47 mouse cellular contexts compared by ENCODE assay signal in genomic region chr13:98274023-98274422, GRCm38 (mm10). TPM values are rescaled to one million over a fixed set of nuclear protein-coding genes. Genes with fewer than 3 reads are reported as not detected.
"Had no signal": no experiment of that assay in that cellular context is flagged by ENCODE, and none has a peak within 500 bp of the region (broad histone marks: within the 10 kb centered on the region; RNA-seq: fewer than 3 reads in every experiment).

No protein-coding gene starts in this region.

- H3K4me1 ChIP-seq: limb, embryonic 10.5 days; limb, embryonic 12.5 days; limb, embryonic 13.5 days; limb, embryonic 15.5 days; lung, embryonic 15.5 days; midbrain, embryonic 10.5 days; midbrain, embryonic 12.5 days; midbrain, embryonic 13.5 days; midbrain, embryonic 15.5 days; neural tube, embryonic 12.5 days had no signal

- H3K4me3 ChIP-seq: limb, embryonic 10.5 days; limb, embryonic 12.5 days; limb, embryonic 13.5 days; limb, embryonic 15.5 days; liver, embryonic 12.5 days; liver, embryonic 13.5 days; liver, embryonic 15.5 days; lung, embryonic 15.5 days; megakaryocyte, embryonic 14.5 days; midbrain, embryonic 10.5 days; midbrain, embryonic 12.5 days; midbrain, embryonic 13.5 days; midbrain, embryonic 15.5 days; myocyte; neural tube, embryonic 12.5 days had no signal

- H3K9ac ChIP-seq: limb, embryonic 12.5 days; limb, embryonic 13.5 days; limb, embryonic 15.5 days; liver, embryonic 12.5 days; liver, embryonic 13.5 days; liver, embryonic 14.5 days; liver, embryonic 15.5 days; liver, postnatal 0 days; lung, embryonic 14.5 days; lung, embryonic 15.5 days; midbrain, embryonic 12.5 days; midbrain, embryonic 13.5 days; midbrain, embryonic 15.5 days; neural tube, embryonic 12.5 days had no signal

- H3K27ac ChIP-seq: limb, embryonic 10.5 days; limb, embryonic 12.5 days; limb, embryonic 13.5 days; limb, embryonic 15.5 days; liver, embryonic 12.5 days; liver, embryonic 13.5 days; liver, embryonic 14.5 days; liver, embryonic 15.5 days; lung, embryonic 15.5 days; macrophage; midbrain, embryonic 10.5 days; midbrain, embryonic 12.5 days; midbrain, embryonic 13.5 days; midbrain, embryonic 15.5 days; neural tube, embryonic 12.5 days had no signal

- DNase-seq: left cerebral cortex, postnatal 4 days; liver; liver, embryonic 13.5 days; liver, postnatal 0 days; lung, adult 18-20 months; lung, adult 2 months; lung, embryonic 14.5 days; lung, postnatal 10 days; lung, postnatal 14 days; lung, postnatal 36 days; lung, postnatal 4 days; midbrain, embryonic 14.5 days had no signal

- H3K9me3 ChIP-seq: limb, embryonic 10.5 days; limb, embryonic 12.5 days; limb, embryonic 13.5 days; limb, embryonic 15.5 days; liver, embryonic 12.5 days; liver, embryonic 13.5 days; liver, embryonic 15.5 days; lung, embryonic 15.5 days; megakaryocyte, embryonic 14.5 days; midbrain, embryonic 10.5 days; midbrain, embryonic 12.5 days; midbrain, embryonic 13.5 days; midbrain, embryonic 15.5 days; neural tube, embryonic 12.5 days had no signal

- H3K27me3 ChIP-seq: limb, embryonic 12.5 days; limb, embryonic 13.5 days; limb, embryonic 15.5 days; liver, embryonic 12.5 days; liver, embryonic 13.5 days; liver, embryonic 15.5 days; lung, embryonic 15.5 days; midbrain, embryonic 12.5 days; midbrain, embryonic 13.5 days; midbrain, embryonic 15.5 days; neural tube, embryonic 12.5 days had no signal

RNA-seq across cellular contexts. Expression of gene Gm21976, which starts 5.7 kb away (rescaled TPM):
- total RNA-seq: left cerebral cortex, postnatal 10 days; left cerebral cortex, postnatal 14 days; left cerebral cortex, postnatal 25 days; left cerebral cortex, postnatal 36 days; left cerebral cortex, postnatal 4 days; liver, adult 2 months; megakaryocyte progenitor cell, adult 5-6 weeks; megakaryocyte, adult 5-6 weeks; megakaryocyte-erythroid progenitor cell, adult 5-6 weeks; midbrain, postnatal 0 days; monocyte, adult 5-6 weeks had no signal
- polyA plus RNA-seq: limb, embryonic 10.5 days; limb, embryonic 11.5 days; limb, embryonic 12.5 days; limb, embryonic 13.5 days; limb, embryonic 14.5 days; limb, embryonic 15.5 days; liver, adult 2 months; liver, embryonic 11.5 days; liver, embryonic 12.5 days; liver, embryonic 13.5 days; liver, embryonic 14.5 days; liver, embryonic 15.5 days; liver, embryonic 16.5 days; liver, postnatal 0 days; lung, adult 2 months; lung, embryonic 14.5 days; lung, embryonic 15.5 days; lung, embryonic 16.5 days; lung, postnatal 0 days; macrophage; midbrain, embryonic 10.5 days; midbrain, embryonic 11.5 days; midbrain, embryonic 12.5 days; midbrain, embryonic 13.5 days; midbrain, embryonic 14.5 days; midbrain, embryonic 15.5 days; midbrain, embryonic 16.5 days; midbrain, postnatal 0 days; myocyte; neural tube, embryonic 11.5 days; neural tube, embryonic 12.5 days had no signal
